Mouse (Mus musculus) adrenal gland, postnatal 36 days (tissue): ENCODE data around the gene Vax1. TPM values are rescaled to one million over a fixed set of nuclear protein-coding genes. Genes with fewer than 3 reads are reported as not detected.

Experiments used
- DNase-seq, 2 experiments: peaks; one replicate each; pipeline ENCODE4 v3.0.0; 2021; ENCODE audit warnings: mixed read lengths in 1 of 2
- total RNA-seq, 2 experiments: library from RNA; stranded (reverse); gene quantifications; 2 replicates each; pipeline ENCODE4 v1.2.3; 2021

Vax1 gene
- total RNA-seq, 2 experiments from 2014 or later, result not detected

DNA sequence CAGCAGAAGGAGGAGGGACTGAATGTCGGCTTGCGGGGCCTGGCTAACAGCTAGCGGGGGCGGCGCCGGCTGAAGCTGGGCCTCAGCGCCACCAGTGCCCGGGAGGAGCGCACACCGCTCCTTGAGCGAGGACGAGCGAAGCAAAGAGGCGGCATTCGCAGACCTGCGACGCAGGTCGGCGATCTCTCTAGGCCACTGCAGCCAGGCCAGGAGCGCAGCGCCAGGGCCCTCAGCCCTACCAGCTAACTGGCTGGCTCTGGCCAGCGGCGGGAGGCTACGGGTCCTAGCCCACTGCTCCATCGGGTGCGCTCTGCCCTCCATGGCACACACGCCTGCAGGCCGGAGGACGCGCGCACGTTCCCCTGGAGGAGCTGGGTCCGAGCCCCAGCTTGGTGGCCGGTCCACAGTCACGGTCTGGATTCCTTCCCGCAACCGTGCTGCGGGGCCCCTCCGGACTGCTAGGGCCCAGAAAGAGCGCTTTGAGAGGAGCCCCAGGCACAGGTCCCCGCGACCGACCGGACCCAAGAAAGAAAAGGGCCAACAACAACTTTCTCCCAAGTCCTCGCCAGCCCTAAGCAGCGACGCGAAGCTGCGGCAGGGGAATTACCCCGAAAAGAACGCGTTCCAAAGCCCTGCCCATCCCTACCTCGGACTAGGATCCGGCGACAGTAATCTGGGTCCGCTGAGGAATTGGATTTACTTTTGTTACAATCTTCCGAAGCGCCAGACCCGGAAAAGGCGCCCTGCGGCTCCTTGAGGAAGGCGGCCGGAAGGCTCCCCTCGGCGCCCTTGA, 517 bp downstream of the Vax1 start:
- DNase-seq, result peak in 1 of 2 experiments; percentile 20

DNA sequence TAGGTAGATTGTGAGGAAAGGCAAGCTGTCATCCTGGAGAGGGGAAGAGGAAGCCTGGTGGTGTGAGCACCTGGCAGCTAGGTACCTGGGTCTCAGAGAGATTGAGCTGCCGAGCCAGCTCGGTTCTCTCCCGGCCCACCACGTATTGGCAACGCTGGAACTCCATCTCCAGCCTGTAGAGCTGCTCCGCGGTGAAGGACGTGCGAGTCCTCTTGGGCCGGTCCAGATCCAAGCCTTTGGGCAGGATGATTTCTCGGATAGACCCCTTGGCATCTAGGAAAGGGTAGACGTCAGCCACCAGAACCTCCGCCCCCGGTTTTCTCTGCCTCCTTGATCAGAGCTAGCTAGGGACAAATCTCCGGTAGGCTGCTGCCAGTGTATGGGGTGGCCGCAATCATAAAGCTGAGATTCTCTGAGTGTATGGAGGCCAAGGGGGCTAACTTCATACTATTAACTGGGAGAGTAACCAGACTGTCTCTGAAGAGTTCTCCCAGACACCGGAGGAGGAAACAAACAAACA, 1.4 kb downstream of the Vax1 start:
- no peak for DNase-seq

DNA sequence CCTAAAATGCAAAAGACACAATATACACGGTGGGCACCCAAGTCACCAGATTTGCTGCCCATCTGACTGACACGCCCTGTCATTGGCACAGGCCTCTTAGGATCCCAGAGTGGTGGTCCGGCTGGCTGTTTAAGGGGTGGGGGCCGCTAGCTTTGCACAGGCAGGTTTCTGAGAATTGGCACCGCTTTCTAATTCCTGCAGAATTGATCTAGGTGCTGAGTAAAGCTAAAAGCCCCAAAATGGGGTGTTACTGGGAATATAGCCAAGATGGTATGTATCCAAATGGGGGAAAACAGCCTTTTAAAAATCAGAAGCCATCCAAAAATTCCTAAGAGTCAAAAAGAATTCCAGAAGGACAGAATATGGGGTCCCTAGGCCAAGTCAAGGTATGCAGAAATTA, 2.0 kb downstream of the Vax1 start:
- no peak for DNase-seq

GRCm38 (mm10) chr19:59166879-59167278, 3.0 kb downstream of the Vax1 start:
- DNase-seq, result no peak

DNA sequence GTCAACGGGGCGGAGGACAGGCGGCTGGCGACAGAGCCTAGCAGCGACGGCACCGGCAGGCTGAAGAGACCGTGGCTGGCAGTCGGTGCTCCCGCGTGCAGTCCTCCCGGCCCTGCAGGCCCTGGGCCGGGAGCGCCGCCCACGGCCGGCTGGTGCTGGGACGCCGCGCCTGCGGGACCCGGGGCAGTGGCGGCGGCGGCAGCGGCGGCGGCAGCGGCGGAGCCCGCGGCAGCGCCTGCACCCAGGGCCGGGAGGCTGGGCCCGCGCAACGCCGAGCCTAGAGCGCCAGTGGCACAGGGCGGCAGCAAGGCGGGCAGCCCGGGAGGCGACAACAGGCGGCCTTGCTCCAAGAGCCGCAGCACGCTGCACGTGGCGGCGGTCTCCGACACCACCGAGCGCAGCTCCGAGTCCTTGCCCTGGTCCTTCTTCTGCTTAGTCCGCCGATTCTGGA, 3.5 kb downstream of the Vax1 start:
- peak; percentile 50 to 57 for DNase-seq

DNA sequence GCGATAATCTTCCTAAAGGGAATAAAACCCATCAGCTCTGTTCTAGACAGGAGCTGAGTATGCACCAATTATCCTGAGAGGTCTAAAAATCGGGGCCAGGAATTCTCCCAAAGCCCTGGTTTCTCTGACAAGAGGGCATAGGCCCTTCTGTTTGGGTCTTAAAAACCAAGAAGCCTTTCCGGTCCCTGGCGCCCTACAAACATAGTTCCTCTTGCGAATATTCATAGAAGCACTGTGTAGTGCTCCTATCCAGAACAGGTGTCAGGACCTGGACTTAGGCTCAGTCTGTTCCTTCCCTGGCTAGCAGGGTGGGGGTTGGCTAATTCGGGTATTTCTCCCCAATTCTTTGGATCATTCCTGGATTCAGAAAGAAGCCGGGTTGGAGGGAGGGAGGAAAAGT, 4.3 kb downstream of the Vax1 start:
- no peak for DNase-seq

GRCm38 (mm10) chr19:59164896-59165560, 4.8 kb downstream of the Vax1 start:
- no peak for DNase-seq

- no peak for DNase-seq
Measured at GRCm38 (mm10) chr19:59164111-59164510, 5.7 kb downstream of the Vax1 start.

DNA sequence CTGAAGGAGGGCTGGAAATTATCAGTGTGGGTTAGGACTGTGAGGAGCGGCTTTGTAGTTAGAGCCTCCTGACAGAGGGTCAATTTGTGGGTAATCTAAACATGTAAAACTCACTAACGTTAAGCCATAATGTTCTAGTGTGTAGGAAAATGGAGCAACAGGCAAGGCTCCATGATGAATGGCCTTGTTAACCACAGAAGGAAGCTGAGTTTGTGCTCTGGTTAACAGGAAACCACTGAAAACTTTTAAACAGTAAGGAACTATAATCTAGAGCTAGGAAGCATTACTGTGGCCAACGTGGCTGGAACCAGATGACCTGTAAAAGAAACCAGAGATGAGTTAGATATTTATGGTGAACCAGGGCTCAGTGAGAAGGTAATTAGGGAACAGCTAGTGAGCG, 13.2 kb downstream of the Vax1 start:
- no peak for DNase-seq

DNA sequence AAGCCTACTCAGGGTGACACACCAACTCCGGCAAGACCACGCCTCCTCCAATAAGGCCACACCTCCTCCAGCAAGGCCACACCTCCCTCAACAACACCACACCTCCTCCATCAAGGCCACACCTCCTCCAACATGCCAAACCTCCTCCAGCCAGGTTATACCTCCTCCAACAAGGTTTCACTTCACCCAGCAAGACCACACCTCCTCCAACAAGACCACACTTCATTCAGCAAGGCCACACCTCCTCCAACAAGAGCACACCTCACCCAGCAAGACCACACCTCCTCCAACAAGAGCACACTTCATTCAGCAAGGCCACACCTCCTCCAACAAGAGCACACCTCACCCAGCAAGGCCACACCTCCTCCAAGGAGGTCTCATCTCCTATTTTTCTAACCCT, 15.7 kb downstream of the Vax1 start:
- no peak for DNase-seq

- no peak for DNase-seq
Measured at GRCm38 (mm10) chr19:59145492-59146140, 24.2 kb downstream of the Vax1 start.

DNA sequence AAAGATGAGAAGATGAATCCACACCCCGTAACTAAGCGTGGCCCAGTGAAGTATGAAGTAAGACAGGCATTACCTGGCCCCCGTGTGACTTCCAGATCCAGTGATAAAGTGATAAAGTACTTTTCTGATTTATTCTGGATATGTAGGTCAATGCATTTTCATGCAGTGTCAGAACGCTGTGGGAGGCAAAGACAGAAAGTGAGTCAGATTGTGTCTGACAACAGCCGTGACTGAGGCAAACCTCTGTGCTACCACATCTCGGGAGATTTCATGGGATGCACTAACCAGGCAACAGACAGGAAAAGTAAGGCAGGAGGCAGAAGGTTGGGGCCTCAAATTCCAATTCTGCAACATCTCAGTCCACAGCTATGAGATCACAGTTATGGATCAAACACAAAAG, 24.8 kb downstream of the Vax1 start:
- DNase-seq, result no peak

GRCm38 (mm10) chr19:59142206-59142605, 27.6 kb downstream of the Vax1 start:
- no peak for DNase-seq

DNA sequence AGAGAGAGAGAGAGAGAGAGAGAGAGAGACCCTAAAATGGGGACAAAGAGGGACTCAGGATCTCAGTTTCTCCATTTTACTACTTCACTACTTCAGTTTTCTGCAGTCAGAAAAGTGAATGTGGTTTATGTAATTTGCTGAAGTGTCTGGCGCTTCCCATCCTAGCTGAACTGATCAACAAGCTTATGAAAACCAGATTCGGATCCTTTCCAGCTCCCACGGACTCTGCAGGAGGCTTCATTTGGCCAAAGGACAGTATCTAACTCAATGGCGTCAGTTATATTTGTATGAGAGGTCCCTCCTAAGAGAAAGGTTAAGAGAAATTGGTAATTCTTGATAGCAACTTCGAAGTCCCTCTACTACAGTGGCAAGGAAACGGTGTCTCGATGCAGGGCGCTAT, 34.5 kb downstream of the Vax1 start:
- no peak for DNase-seq

- DNase-seq, result no peak
Measured at GRCm38 (mm10) chr19:59134916-59135315, 34.9 kb downstream of the Vax1 start.

- DNase-seq, result no peak
Measured at GRCm38 (mm10) chr19:59133202-59133601, 36.7 kb downstream of the Vax1 start.

GRCm38 (mm10) chr19:59129671-59130070, 40.2 kb downstream of the Vax1 start:
- no peak for DNase-seq

DNA sequence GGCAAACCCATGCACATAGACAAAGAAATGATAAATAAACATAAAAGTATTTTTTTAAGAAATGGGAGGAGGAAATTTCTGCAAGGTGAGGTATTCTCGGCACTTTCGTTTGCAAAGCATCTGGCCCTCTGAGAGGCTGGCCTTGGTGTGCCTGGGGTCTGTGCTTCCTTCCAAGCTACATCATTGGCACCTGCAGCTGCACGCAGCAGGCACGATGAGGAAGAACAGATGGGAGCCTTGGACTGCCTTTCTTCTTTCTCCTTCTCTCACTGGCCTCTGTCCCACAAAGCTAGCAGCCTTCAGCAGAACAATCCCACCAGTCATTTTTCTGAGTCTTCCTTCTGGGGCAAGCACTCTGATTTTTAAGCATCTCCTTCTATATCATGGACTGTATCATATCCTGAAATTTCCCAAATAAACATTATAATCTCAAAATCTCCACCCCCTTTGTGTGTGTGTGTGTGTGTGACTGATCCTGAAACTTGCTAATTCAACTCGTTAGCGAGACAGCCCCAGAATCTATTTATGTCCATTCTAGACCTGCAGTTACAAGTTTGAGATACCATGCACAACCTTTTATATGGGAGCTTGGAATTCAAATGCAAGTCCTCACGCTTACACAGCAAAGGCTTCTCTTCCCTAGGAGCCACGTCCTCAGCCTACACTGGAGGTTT, 41.2 kb downstream of the Vax1 start:
- no peak for DNase-seq

GRCm38 (mm10) chr19:59127424-59127823, 42.4 kb downstream of the Vax1 start:
- no peak for DNase-seq
